Mouse (Mus musculus): Measurements from ENCODE around the gene Crct1. TPM values are rescaled to one million over a fixed set of nuclear protein-coding genes. Genes with fewer than 3 reads are reported as not detected.

The Crct1 gene
- polyA plus RNA-seq, 1 experiment from 2014 or later = 0.68 TPM

GRCm38 (mm10) chr3:93014871-93015270, 616 bp downstream of the Crct1 start:
- no peaks in the 10 kb centered on the region for H3K4me1 ChIP-seq (ENCODE audit: control insufficient read depth, insufficient read depth, low read length)
- no peaks in the 10 kb centered on the region for H3K9me3 ChIP-seq (ENCODE audit: control insufficient read depth, low read length)
- H3K9ac ChIP-seq (ENCODE audit: low read length) = peak overlapping the region; percentile 55; the same call in 1 of the 2 replicates
- H3K36me3 ChIP-seq (ENCODE audit: control insufficient read depth, insufficient read depth, low read length) = no peaks in the 10 kb centered on the region
- H3K27me3 ChIP-seq (ENCODE audit: control insufficient read depth, insufficient read depth, low read length) = no peaks in the 10 kb centered on the region
- DNase-seq (ENCODE audit: low spot score) = no peak
- H3K4me3 ChIP-seq (ENCODE audit: low read depth, low read length) = peak overlapping the region; percentile 31
- H3K4me2 ChIP-seq (ENCODE audit: low read depth) = peak overlapping the region; percentile 62
- WGBS = 27% methylated on average over 5 of the region's 5 CpGs
- ATAC-seq (ENCODE audit: insufficient read depth, low FRiP score, low TSS enrichment) = no peak; the same call in 1 of the 2 replicates
- no peak overlapping the region for H3K27ac ChIP-seq (ENCODE audit: low read depth, low read length)

- Histone ChIP-seq H3K9ac (ENCODE audit: low read length) (peak overlapping the region; percentile 55), H3K4me1 (ENCODE audit: control insufficient read depth, insufficient read depth, low read length) (no peaks in the 10 kb centered on the region), H3K4me2 (ENCODE audit: low read depth) (peak overlapping the region; percentile 62), H3K9me3 (ENCODE audit: control insufficient read depth, low read length) (no peaks in the 10 kb centered on the region), H3K27ac (ENCODE audit: low read depth, low read length) (0 out of 2 replicates have a peak overlapping the region, but pooled peaks have one; percentile 8), H3K36me3 (ENCODE audit: control insufficient read depth, insufficient read depth, low read length) (no peaks in the 10 kb centered on the region), H3K4me3 (ENCODE audit: low read depth, low read length) (peak overlapping the region; percentile 31), H3K27me3 (ENCODE audit: control insufficient read depth, insufficient read depth, low read length) (no peaks in the 10 kb centered on the region)
- peak; percentile 80 for DNase-seq (ENCODE audit: low spot score)
- peak; percentile 83 for ATAC-seq (ENCODE audit: insufficient read depth, low FRiP score, low TSS enrichment)
- under 1% methylated on average over 24 of the region's 24 CpGs for WGBS
These were observed 1.1 kb downstream of the Crct1 start for GRCm38 (mm10) chr3:93014378-93014801.

GRCm38 (mm10) chr3:93002843-93003242, 12.6 kb downstream of the Crct1 start:
- H3K4me1 ChIP-seq (ENCODE audit: control insufficient read depth, insufficient read depth, low read length) = no peaks in the 10 kb centered on the region
- H3K36me3 ChIP-seq (ENCODE audit: control insufficient read depth, insufficient read depth, low read length) = no peaks in the 10 kb centered on the region
- DNase-seq (ENCODE audit: low spot score) (no peak), ATAC-seq (ENCODE audit: insufficient read depth, low FRiP score, low TSS enrichment) (no peak)
- H3K4me3 ChIP-seq (ENCODE audit: low read depth, low read length) = no peak overlapping the region
- H3K27me3 ChIP-seq (ENCODE audit: control insufficient read depth, insufficient read depth, low read length) = no peaks in the 10 kb centered on the region
- no peaks in the 10 kb centered on the region for H3K9me3 ChIP-seq (ENCODE audit: control insufficient read depth, low read length)
- WGBS = 84% methylated on average over 4 of the region's 4 CpGs
- H3K9ac ChIP-seq (ENCODE audit: low read length) = no peak overlapping the region
- H3K4me2 ChIP-seq (ENCODE audit: low read depth) = no peak overlapping the region
- no peak overlapping the region for H3K27ac ChIP-seq (ENCODE audit: low read depth, low read length)

- H3K4me1 ChIP-seq (ENCODE audit: control insufficient read depth, insufficient read depth, low read length) = no peaks in the 10 kb centered on the region
- 85% methylated on average over 3 of the region's 3 CpGs for WGBS
These were observed 14.9 kb downstream of the Crct1 start for GRCm38 (mm10) chr3:93000621-93001020.

DNA sequence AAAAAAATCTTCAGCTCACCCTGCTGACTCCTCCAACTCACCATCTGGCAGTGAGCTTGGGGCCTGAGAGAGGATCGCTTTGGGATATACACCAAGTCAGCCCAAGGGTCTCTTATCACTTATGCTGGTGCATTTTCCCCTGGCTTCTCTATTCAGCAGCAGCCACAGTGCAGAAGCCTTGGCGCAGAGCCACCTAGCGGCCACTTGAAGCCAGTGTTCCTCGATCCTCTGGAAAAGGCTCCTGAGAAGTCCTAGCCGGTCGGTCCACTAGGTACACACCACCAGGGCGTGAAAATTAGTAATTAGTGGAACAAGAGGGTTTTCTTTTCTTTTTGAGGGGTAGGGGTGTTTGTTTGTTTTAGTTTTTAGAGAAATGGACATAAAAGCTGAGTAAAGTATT, 16.8 kb downstream of the Crct1 start:
- Histone ChIP-seq H3K9me3 (ENCODE audit: control insufficient read depth, low read length) (no peaks in the 10 kb centered on the region), H3K9ac (ENCODE audit: low read length) (no peak overlapping the region), H3K27ac (ENCODE audit: low read depth, low read length) (no peak overlapping the region), H3K4me3 (ENCODE audit: low read depth, low read length) (no peak overlapping the region), H3K4me1 (ENCODE audit: control insufficient read depth, insufficient read depth, low read length) (no peaks in the 10 kb centered on the region), H3K4me2 (ENCODE audit: low read depth) (no peak overlapping the region), H3K36me3 (ENCODE audit: control insufficient read depth, insufficient read depth, low read length) (no peaks in the 10 kb centered on the region), H3K27me3 (ENCODE audit: control insufficient read depth, insufficient read depth, low read length) (no peaks in the 10 kb centered on the region)
- 8% methylated on average over 7 of the region's 7 CpGs for WGBS
- DNase-seq (ENCODE audit: low spot score) (peak; percentile 75), ATAC-seq (ENCODE audit: insufficient read depth, low FRiP score, low TSS enrichment) (peak; percentile 76)

More at GRCm38 (mm10) chr3:93000621-93001020, 14.9 kb downstream of the Crct1 start:
- no peaks in the 10 kb centered on the region for H3K27me3 ChIP-seq (ENCODE audit: control insufficient read depth, insufficient read depth, low read length)
- no peaks in the 10 kb centered on the region for H3K9me3 ChIP-seq (ENCODE audit: control insufficient read depth, low read length)
- H3K9ac ChIP-seq (ENCODE audit: low read length) = no peak overlapping the region
- H3K27ac ChIP-seq (ENCODE audit: low read depth, low read length) = no peak overlapping the region
- no peak for DNase-seq (ENCODE audit: low spot score)
- no peaks in the 10 kb centered on the region for H3K36me3 ChIP-seq (ENCODE audit: control insufficient read depth, insufficient read depth, low read length)
- no peak for ATAC-seq (ENCODE audit: insufficient read depth, low FRiP score, low TSS enrichment)
- H3K4me3 ChIP-seq (ENCODE audit: low read depth, low read length) = no peak overlapping the region
- no peak overlapping the region for H3K4me2 ChIP-seq (ENCODE audit: low read depth)

- DNase-seq (ENCODE audit: low spot score) (no peak), ATAC-seq (ENCODE audit: insufficient read depth, low FRiP score, low TSS enrichment) (no peak)
- H3K9me3 ChIP-seq (ENCODE audit: control insufficient read depth, low read length) = no peaks in the 10 kb centered on the region
- no peaks in the 10 kb centered on the region for H3K36me3 ChIP-seq (ENCODE audit: control insufficient read depth, insufficient read depth, low read length)
- H3K27me3 ChIP-seq (ENCODE audit: control insufficient read depth, insufficient read depth, low read length) = no peaks in the 10 kb centered on the region
- no peaks in the 10 kb centered on the region for H3K4me1 ChIP-seq (ENCODE audit: control insufficient read depth, insufficient read depth, low read length)
- H3K4me3 ChIP-seq (ENCODE audit: low read depth, low read length) = no peak within 1 kb of the TSS
- H3K27ac ChIP-seq (ENCODE audit: low read depth, low read length) = no peak within 1 kb of the TSS
- no peak within 1 kb of the TSS for H3K9ac ChIP-seq (ENCODE audit: low read length)
- H3K4me2 ChIP-seq (ENCODE audit: low read depth) = no peak within 1 kb of the TSS
These were observed 23.6 kb downstream of the Crct1 start, which contains the start of gene Lce3f for GRCm38 (mm10) chr3:92991926-92992325. Lce3f (plus strand) TSS chr3:92992226.

DNA sequence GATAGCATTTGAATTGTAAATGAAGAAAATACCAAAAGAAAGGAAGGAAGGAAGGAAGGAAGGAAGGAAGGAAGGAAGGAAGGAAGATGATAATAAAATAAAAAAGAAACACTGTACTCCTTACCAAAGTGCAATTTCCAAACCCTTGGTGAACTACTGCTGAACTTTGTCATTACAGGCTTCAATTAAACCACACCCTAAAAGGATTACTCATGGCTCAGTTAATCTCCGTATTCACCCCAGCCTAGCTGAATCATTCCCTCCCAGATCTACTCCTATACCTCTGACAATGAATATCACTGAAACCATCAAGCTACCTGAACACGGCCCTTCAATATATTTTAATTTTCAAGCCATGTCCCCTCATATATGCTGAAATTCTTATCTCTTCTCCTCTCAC, 37.0 kb downstream of the Crct1 start:
- no peak overlapping the region for H3K9ac ChIP-seq (ENCODE audit: low read length)
- ATAC-seq (ENCODE audit: insufficient read depth, low FRiP score, low TSS enrichment) (no peak), DNase-seq (ENCODE audit: low spot score) (no peak)
- no peak overlapping the region for H3K4me3 ChIP-seq (ENCODE audit: low read depth, low read length)
- no peaks in the 10 kb centered on the region for H3K27me3 ChIP-seq (ENCODE audit: control insufficient read depth, insufficient read depth, low read length)
- H3K4me1 ChIP-seq (ENCODE audit: control insufficient read depth, insufficient read depth, low read length) = no peaks in the 10 kb centered on the region
- no peak overlapping the region for H3K27ac ChIP-seq (ENCODE audit: low read depth, low read length)
- no peaks in the 10 kb centered on the region for H3K36me3 ChIP-seq (ENCODE audit: control insufficient read depth, insufficient read depth, low read length)
- H3K4me2 ChIP-seq (ENCODE audit: low read depth) = no peak overlapping the region
- no peaks in the 10 kb centered on the region for H3K9me3 ChIP-seq (ENCODE audit: control insufficient read depth, low read length)
- 91% methylated on average over 2 of the region's 2 CpGs for WGBS

DNA sequence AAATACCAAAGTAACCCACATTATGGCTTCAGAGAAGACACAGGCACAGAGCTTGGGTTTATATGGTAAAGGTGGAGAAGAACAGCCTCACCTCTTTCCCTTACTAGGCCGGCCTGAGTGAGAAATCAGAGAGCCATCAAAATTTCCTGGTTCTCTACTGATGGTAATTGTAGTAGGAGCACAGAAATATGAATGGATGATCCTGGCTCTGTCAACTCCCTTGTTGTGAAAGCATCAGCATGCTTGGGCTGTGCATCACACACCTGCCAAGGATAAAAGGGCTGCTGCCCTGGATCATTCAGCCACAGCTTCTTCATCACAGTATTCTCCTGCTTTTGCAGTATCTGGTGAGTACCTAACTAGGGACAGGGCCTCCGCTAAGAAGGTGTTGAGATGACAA, 48.7 kb downstream of the Crct1 start, which contains the start of gene Lce3e:
Gene Lce3e (plus strand): TSS at position 301 of the 400 bp plus-strand sequence.
- ATAC-seq (ENCODE audit: insufficient read depth, low FRiP score, low TSS enrichment) (no peak), DNase-seq (ENCODE audit: low spot score) (no peak)
- Histone ChIP-seq H3K27me3 (ENCODE audit: control insufficient read depth, insufficient read depth, low read length) (no peaks in the 10 kb centered on the region), H3K27ac (ENCODE audit: low read depth, low read length) (no peak within 1 kb of the TSS), H3K9ac (ENCODE audit: low read length) (no peak within 1 kb of the TSS), H3K4me2 (ENCODE audit: low read depth) (no peak within 1 kb of the TSS), H3K36me3 (ENCODE audit: control insufficient read depth, insufficient read depth, low read length) (no peaks in the 10 kb centered on the region), H3K9me3 (ENCODE audit: control insufficient read depth, low read length) (no peaks in the 10 kb centered on the region), H3K4me3 (ENCODE audit: low read depth, low read length) (no peak within 1 kb of the TSS), H3K4me1 (ENCODE audit: control insufficient read depth, insufficient read depth, low read length) (no peaks in the 10 kb centered on the region)
- 99% methylated on average over 2 of the region's 2 CpGs for WGBS
